Mouse (Mus musculus): ENCODE results near the gene Srebf2. TPM values are rescaled to one million over a fixed set of nuclear protein-coding genes. Genes with fewer than 3 reads are reported as not detected.

Gene Srebf2
- total RNA-seq, 2 experiments from 2014 or later, result 233 to 234 TPM

GRCm38 (mm10) chr15:82204680-82205371 lies 57.8 kb downstream of the Srebf2 start:
- no peak for DNase-seq
- intact Hi-C loops (cut with DNase I), result no loop called here

GRCm38 (mm10) chr15:82206365-82207104 lies 59.6 kb downstream of the Srebf2 start:
- DNase-seq, result peak; percentile 99

DNA sequence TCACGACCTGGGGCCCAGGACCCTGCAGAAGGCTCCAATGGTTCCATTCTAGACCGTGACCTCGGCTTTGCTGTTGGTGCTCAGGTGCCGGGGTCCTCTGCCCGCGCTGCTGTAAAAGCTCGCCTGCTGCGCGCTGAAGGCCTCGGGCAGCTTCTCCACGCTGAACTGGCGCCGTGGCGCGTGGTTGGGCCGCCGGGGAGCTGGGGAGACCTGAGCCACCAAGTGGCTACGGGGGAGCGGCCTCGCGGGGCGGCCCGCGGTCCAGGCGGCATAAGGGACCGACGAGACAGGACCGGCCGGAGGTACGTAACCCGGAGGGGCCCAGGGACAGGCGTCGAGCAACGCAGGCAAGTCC lies 60.1 kb downstream of the Srebf2 start:
- intact Hi-C loops (cut with DNase I), result no loop called here
- no peak for DNase-seq

More at GRCm38 (mm10) chr15:82206365-82207104, 59.6 kb downstream of the Srebf2 start:
- intact Hi-C loops (cut with DNase I), result no loop called here

GRCm38 (mm10) chr15:82207504-82208219 lies 60.7 kb downstream of the Srebf2 start:
- intact Hi-C loops (cut with DNase I), result no loop called here
- no peak for DNase-seq

DNA sequence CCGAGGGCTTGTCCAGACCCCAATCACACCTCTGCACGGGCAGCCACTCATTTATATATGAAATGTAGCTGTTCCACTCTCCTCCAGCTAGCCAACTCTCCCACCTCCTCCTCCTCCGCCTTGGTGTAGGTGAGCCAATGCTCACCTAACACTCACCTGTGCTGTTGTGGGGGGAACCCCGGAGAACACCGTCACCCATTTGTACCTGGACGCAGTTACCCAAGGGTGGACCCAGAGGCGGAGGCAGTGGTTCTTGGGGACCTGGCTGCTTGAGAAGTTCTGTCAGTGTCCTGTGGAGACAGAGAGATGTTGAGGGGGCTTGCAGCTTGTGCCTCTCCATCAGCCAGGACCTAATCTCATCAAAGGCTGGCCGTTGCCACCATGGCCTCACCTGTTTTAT lies 61.3 kb downstream of the Srebf2 start:
- intact Hi-C loops (cut with DNase I), result no loop called here
- DNase-seq, result no peak

- intact Hi-C loops (cut with DNase I), result no loop called here
- DNase-seq, result no peak
Measured at GRCm38 (mm10) chr15:82209295-82210050, 62.5 kb downstream of the Srebf2 start.

DNA sequence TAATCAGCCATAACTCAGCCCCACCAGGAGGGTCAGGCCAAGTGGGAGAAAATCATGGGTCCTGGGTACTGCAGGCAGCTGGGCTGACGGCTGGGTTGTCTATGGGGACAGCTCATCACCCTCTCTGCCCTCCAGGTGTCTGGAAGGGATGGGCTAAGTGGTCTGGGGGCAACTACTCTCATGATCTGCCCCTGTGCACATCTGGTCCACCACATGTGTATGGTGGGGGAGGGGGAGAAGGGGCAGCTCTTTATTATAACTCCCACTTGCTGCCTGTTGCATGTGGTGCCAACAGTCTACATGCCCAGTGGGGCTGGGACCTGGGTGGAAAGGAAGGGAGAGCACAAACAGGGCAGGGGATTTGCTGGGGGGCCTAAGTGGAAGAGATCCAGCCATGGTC lies 63.8 kb downstream of the Srebf2 start:
- DNase-seq, result no peak
- intact Hi-C loops (cut with DNase I), result no loop called here

- intact Hi-C loops (cut with DNase I), result no loop called here
- no peak for DNase-seq
Measured at GRCm38 (mm10) chr15:82211281-82211680, 64.3 kb downstream of the Srebf2 start.

DNA sequence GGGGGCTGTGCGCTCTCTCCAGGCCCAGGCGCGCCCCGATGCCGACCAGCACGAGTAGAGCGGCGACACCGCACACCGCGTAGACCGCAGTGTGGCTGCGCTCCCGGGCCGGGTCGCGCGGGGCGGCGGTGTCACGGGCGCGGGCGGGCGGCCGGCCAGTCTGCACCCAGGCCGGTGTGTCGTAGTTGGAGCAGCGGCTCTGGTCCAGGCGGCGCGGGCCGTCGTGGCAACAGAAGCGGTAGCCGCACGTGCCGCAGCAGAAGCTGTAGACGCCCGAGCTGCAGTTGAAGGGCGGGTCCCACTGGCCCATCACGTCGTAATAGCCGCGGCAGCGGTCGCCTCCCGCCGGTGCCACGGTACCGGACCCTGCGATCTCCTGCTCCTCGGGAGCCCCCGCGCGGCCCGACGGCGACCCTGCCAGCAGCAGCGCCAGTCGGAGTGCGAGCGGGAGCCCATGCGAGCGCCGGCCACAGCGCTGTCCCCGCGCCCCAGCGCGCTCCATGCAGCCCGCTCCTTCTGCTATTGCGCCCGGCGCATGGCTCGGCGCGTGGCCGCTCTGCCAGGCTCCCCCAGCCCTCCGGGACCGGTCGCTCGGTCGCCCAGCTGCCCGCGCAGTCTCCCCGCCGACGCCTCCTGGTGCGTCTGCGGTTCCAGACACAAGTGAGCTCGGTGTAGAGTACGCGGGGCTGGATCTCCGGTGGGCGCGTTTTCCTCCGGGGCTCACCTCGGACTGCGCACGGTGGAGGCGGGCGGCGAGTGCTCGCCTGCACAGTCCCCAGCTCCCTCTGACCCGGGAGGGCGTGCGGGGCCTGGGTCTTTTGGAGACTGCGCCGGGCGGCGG lies 65.2 kb downstream of the Srebf2 start:
- peak; percentile 55 for DNase-seq
- intact Hi-C loops (cut with DNase I), result no loop called here

DNA sequence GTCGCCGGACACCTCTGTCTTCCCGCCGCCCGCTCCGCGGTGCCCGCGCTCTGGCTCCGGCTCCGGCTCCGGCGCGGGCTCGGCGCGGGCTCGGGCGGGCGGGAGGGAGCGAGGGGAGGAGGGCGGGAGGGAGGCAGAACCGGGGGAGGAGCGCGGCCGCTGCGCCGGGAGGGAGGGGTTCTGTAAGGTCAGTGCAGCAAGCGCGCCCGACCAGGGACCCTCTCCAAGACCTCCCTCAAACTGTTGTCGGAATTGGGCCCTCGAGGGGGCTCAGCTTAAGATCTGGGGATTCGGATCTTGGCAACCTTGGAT lies 65.7 kb downstream of the Srebf2 start, which contains the start of gene Shisa8:
Gene Shisa8 (minus strand): TSS at position 64 of the 312 bp plus-strand sequence.
- intact Hi-C loops (cut with DNase I), result no loop called here

DNA sequence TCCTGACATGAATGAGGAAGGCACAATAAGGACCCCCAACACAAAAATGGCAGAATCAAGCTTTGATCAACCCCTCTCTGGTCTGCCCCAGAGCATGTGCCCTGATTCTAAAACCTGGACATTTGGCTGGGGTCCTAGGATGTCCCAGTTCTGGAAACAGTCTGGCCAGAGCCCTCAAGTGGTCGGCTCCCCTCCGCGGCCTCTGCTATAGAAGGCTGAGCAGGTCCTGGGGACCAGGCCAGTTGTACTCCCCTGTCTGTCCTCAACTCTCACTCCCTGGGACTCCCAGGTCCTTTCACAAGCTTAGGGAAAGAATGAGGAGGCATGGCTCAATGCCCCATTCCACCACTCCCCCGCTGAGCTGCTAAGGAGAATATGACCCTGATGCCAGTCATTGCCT lies 66.2 kb downstream of the Srebf2 start:
- intact Hi-C loops (cut with DNase I), result no loop called here
- no peak for DNase-seq

More for the DNA sequence above, 65.7 kb downstream of the Srebf2 start, which contains the start of gene Shisa8:
- no peak for DNase-seq

DNA sequence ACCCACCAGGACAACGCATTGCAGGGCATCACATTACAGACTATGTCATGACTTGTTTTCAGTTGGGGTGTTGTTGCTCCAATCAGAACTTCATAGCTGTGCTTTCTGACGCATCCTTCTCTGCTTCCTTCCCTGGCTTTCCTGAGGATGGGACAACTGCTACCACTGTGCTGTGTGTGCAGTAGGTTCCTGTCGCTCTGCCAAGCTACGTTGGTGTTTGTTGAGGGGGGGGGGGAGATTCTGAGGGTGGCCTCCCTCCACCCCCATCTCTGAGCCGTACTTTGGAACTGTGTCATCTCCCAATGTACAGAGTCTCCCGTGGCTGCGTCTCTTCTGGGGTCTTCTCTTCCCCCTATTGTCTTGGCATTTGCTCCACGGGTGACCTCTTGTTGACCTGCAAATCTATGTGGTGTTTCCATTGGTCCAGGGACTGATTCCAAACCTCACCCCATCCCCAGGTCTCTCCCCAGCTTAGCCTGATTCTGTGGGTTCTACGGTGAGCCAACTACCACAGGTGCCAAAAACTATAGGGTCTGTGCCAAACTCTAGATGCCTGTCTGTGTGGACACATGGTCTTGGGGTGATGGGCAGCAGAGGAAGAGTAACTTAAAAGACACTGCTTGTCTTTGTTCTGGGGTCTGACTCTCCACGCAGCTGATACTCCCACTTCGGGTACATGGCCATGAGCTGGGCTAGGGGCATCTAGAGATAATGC lies 68.5 kb downstream of the Srebf2 start:
- intact Hi-C loops (cut with DNase I), result no loop called here
- DNase-seq, result no peak

- DNase-seq, result no peak
Measured at GRCm38 (mm10) chr15:82216142-82216827, 69.3 kb downstream of the Srebf2 start.

GRCm38 (mm10) chr15:82217039-82217438 lies 70.1 kb downstream of the Srebf2 start:
- DNase-seq, result no peak
- intact Hi-C loops (cut with DNase I), result no loop called here

More at GRCm38 (mm10) chr15:82216142-82216827, 69.3 kb downstream of the Srebf2 start:
- intact Hi-C loops (cut with DNase I), result no loop called here

GRCm38 (mm10) chr15:82217980-82218379 lies 71.0 kb downstream of the Srebf2 start:
- no peak for DNase-seq
- intact Hi-C loops (cut with DNase I), result no loop called here

DNA sequence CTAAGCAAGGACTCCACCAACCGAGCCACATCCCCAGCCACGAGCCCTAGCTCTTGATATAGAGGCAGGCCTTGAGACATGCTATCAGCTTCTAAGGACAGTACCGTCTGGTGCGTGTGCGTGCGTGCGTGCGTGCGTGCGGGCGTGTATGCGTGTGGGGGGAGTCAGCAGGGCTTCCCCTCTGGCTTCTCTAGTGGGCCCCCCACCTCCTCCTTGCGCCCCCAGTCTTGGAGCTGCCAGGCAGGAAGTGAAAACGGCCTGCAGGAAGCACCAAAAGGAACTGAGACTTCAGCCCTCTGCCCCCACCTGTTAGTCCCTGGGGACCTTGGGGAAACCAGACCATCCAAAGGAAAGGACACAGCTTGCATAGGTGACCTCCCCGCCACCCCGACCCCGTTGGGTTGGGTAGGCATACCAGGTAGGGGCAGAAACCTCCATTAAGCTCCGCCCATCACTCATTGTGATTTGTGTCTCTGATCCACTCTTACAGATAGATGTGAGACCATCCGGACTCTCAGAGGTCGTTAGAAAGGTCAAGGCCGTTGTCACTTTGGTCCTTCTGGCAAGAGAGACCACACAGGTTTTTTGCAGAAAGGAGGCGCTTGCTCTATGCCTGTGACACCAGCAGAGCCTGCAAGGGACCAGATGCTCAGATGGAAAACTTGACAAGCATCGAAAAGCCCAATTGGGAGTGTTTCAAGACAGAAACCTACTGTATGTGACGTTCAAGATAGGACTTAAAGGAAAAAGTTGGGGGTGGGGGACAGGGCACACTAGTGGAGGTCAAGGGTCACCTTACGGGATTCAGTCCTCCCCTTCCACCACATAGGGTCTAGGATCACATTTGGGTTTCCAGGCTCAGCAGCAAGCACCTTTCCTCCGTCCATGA lies 72.0 kb downstream of the Srebf2 start:
- no peak for DNase-seq

DNA sequence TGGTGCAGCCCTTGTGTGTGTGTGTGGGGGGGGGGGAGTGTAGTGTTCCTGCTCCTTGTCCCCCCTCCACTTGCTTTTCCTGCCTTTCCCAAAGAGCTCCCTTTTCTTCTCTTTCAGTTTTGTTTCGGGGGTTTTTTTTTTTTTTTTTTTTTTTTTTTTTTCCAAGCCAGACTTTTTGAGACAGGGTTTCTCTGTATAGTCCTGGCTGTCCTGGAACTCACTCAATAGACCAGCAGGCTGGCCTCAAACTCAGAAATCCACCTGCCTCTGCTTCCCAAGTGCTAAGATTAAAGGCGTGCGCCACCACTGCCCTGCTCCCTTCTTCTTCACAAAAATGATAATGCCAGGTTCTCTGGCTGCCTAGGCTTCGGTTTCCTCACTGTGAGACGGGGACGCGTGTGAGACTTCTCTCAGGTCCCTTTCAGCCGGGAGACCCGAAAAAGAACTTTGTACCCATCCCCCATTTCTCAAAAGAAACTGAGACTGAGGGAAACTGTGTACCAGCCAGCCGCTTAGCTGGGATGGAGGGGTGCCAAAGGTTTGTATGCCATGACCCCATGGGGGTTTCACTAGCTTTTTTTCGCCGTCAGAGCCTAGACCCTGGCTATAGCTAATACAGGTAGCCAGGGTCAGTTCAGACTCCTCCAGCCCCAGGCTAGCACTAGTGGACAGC lies 73.2 kb downstream of the Srebf2 start:
- no peak for DNase-seq
- intact Hi-C loops (cut with DNase I), result no loop called here

More for the DNA sequence above, 72.0 kb downstream of the Srebf2 start:
- intact Hi-C loops (cut with DNase I), result no loop called here

Data from left cerebral cortex, postnatal 4 days (tissue).